Mouse (Mus musculus) bone marrow macrophage, adult 2 months (primary cell): ENCODE measurements around the gene Tmem19.

ENCODE experiments used
- CTCF ChIP-seq: IDR thresholded peaks from 2 replicates; pipeline ENCODE4 v1.5.1; 2012; ENCODE audit warnings: low read depth, mild to moderate bottlenecking, low read length, moderate library complexity
- POLR2A ChIP-seq: IDR thresholded peaks from 2 replicates; pipeline ENCODE4 v1.6.1; 2012; ENCODE audit warnings: mild to moderate bottlenecking, low read depth, low read length, borderline replicate concordance

DNA sequence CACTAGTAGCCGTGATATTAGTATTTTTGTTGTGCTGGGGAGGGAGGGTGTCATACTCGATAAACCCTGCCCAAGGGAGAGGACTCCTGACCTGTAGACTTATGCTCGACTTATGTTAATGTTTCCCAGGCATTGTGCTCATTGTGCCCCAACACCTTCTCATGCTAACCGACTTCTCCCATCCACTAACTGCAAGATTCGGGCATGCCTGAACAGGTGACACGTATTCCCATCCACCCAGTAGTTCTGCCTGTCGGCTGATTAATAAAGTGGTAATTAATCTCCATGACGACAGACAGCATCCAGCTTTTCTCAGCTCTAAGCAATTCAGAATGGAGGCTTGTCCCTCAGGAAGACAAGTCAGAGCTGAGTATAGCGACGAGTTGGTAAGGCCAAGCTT lies 13.3 kb downstream of the Tmem19 start:
- TF ChIP-seq CTCF (no peak), POLR2A (no peak)
